Mouse (Mus musculus): ENCODE data around the gene Kcnc3. TPM values are rescaled to one million over a fixed set of nuclear protein-coding genes. Genes with fewer than 3 reads are reported as not detected.

Kcnc3 gene
- polyA plus RNA-seq, 1 experiment from 2014 or later, result 3.8 TPM

DNA sequence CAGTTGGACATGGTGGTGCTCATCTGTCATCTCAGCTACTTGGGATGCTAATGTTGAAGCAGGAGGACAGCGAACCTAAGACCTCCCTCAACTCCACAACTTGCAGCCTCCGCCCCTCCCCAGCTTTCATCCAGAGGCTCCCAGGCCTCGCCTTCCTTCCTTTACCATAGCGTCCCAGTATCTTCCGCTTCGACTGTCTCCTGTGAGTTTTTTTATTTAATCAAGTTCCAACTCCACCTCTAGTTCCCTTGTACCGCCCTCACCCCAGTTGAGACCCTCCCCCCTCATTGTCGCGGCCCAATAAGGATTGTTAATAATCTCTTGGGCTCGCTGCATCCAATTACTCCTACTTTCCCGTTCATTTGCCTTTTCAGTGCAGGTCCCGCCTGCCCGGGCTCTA is 518 bp upstream of the Kcnc3 start:
- DNase-seq (ENCODE audit: low spot score), result no peak
- no peaks in the 10 kb centered on the region for H3K9me3 ChIP-seq (ENCODE audit: low read length)
- 0 out of 2 replicates have a peak, but pooled peaks cover 13% of the 10 kb centered on the region for H3K4me1 ChIP-seq (ENCODE audit: insufficient read depth, low read depth, low read length)
- no peak for TF ChIP-seq CTCF (IDR thresholded peaks at IDR 0.05)
- H3K27ac ChIP-seq (ENCODE audit: low read length), result no peak overlapping the region
- no peak overlapping the region for H3K9ac ChIP-seq (replicated peaks; ENCODE audit: low read depth)
- no peaks in the 10 kb centered on the region for H3K36me3 ChIP-seq (ENCODE audit: insufficient read depth, low read length)
- H3K4me3 ChIP-seq (ENCODE audit: low read depth, low read length), result no peak overlapping the region
- peak overlapping the region; percentile 97 for H3K4me2 ChIP-seq (replicated peaks; ENCODE audit: low read depth, low read length)
- 3% methylated on average over 13 of the region's 13 CpGs for WGBS
- H3K27me3 ChIP-seq (replicated peaks; ENCODE audit: insufficient read depth, low read length), result peaks cover 8% of the 10 kb centered on the region; the same call in 1 of the 2 replicates
- no peak for ATAC-seq

DNA sequence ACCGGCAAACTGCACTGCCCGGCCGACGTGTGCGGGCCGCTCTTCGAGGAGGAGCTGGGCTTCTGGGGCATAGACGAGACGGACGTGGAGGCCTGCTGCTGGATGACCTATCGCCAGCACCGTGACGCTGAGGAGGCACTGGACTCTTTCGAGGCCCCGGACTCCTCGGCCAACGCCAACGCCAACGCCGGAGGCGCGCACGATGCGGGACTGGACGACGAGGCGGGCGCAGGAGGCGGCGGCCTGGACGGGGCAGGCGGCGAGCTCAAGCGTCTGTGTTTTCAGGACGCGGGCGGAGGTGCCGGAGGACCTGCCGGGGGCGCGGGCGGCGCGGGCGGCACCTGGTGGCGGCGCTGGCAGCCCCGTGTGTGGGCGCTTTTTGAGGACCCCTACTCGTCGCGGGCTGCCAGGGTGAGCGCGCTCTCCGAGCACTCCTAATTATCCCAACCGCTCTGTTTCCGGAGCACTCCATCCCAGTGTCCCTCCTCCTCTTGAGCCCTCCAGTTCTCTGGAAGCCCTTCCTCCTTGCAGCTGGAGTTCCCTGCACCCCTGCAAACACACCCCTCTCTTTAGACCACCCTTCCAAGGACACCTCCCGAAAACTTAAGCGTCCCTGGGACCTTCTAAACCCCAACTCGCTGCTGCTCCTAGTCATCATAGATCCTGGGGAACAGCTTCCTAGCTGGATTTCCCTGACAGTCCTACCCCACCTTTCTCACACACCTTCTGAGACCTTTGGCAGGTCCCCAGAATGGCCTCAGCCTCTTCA is 1.1 kb downstream of the Kcnc3 start:
- ATAC-seq, result no peak
- Histone ChIP-seq H3K4me3 (ENCODE audit: low read depth, low read length) (peak overlapping the region; percentile 54), H3K27ac (ENCODE audit: low read length) (0 out of 2 replicates have a peak overlapping the region, but pooled peaks have one; percentile 26), H3K9me3 (ENCODE audit: low read length) (no peaks in the 10 kb centered on the region), H3K4me1 (ENCODE audit: insufficient read depth, low read depth, low read length) (0 out of 2 replicates have a peak, but pooled peaks cover 11% of the 10 kb centered on the region), H3K9ac (replicated peaks; ENCODE audit: low read depth) (peak overlapping the region; percentile 26; the same call in 1 of the 2 replicates), H3K4me2 (replicated peaks; ENCODE audit: low read depth, low read length) (peak overlapping the region; percentile 97), H3K36me3 (ENCODE audit: insufficient read depth, low read length) (no peaks in the 10 kb centered on the region), H3K27me3 (replicated peaks; ENCODE audit: insufficient read depth, low read length) (peaks cover 8% of the 10 kb centered on the region; the same call in 1 of the 2 replicates)
- TF ChIP-seq EP300 (IDR thresholded peaks at IDR 0.05) (no peak), CTCF (IDR thresholded peaks at IDR 0.05) (no peak)
- under 1% methylated on average over 32 of the region's 60 CpGs for WGBS
- DNase-seq (ENCODE audit: low spot score), result no peak

DNA sequence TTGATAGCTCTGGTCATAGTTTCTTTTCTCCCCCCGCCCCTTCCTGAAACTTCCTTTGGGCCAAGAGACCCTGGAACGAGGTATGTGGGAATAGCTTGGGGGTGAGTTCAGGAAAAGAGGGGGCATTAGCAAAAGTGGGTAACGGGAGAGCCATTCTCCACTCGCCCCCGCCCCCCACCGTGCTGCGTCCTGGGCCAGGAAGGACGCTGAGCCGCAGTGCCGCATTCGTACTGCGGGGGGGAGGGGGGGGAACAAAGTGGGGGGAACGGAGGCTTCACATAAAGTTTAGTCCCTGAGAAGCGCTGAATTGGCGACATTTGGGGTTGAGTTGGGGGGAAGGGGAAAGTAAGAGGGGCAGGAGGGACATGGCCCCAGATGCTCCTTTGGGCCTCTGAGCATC is 2.6 kb downstream of the Kcnc3 start:
- no peak for ATAC-seq
- H3K27me3 ChIP-seq (replicated peaks; ENCODE audit: insufficient read depth, low read length), result peaks cover 8% of the 10 kb centered on the region; the same call in 1 of the 2 replicates
- no peaks in the 10 kb centered on the region for H3K36me3 ChIP-seq (ENCODE audit: insufficient read depth, low read length)
- no peak overlapping the region for H3K27ac ChIP-seq (ENCODE audit: low read length)
- H3K9ac ChIP-seq (replicated peaks; ENCODE audit: low read depth), result no peak overlapping the region
- peak overlapping the region; percentile 97 for H3K4me2 ChIP-seq (replicated peaks; ENCODE audit: low read depth, low read length)
- 3% methylated on average over 14 of the region's 15 CpGs for WGBS
- H3K9me3 ChIP-seq (ENCODE audit: low read length), result no peaks in the 10 kb centered on the region
- DNase-seq (ENCODE audit: low spot score), result no peak
- TF ChIP-seq CTCF (IDR thresholded peaks at IDR 0.05), result no peak
- no peak for TF ChIP-seq EP300 (IDR thresholded peaks at IDR 0.05)
- H3K4me3 ChIP-seq (ENCODE audit: low read depth, low read length), result no peak overlapping the region
- H3K4me1 ChIP-seq (ENCODE audit: insufficient read depth, low read depth, low read length), result 0 out of 2 replicates have a peak, but pooled peaks cover 9% of the 10 kb centered on the region

DNA sequence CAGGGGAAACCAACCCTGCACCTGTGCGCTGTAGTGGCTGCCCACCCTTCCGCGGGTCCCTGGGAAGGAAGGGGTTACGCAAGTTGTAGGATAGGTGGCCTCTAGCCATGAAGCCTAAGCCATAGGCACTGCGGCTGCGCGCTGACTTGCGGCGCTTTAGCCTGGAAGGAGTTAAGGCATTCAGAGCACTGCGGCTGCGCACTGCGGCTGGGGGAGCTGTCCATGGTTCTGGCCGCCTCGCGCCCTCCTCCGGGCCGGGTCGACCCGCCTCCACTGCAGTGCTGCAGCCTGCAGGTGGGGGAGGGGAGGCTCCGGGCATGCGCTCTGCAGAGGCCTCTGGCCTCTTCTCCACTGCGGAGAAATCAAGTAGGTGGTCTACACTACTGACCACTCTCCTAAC is 3.3 kb downstream of the Kcnc3 start:
- peak overlapping the region; percentile 97 for H3K4me2 ChIP-seq (replicated peaks; ENCODE audit: low read depth, low read length)
- H3K27ac ChIP-seq (ENCODE audit: low read length), result no peak overlapping the region
- peak; percentile 24 for ATAC-seq
- no peaks in the 10 kb centered on the region for H3K9me3 ChIP-seq (ENCODE audit: low read length)
- H3K9ac ChIP-seq (replicated peaks; ENCODE audit: low read depth), result no peak overlapping the region
- 0 out of 2 replicates have a peak, but pooled peaks cover 3% of the 10 kb centered on the region for H3K4me1 ChIP-seq (ENCODE audit: insufficient read depth, low read depth, low read length)
- peaks cover 8% of the 10 kb centered on the region; the same call in 1 of the 2 replicates for H3K27me3 ChIP-seq (replicated peaks; ENCODE audit: insufficient read depth, low read length)
- no peaks in the 10 kb centered on the region for H3K36me3 ChIP-seq (ENCODE audit: insufficient read depth, low read length)
- peak; percentile 87 for DNase-seq (ENCODE audit: low spot score)
- WGBS, result 3% methylated on average over 22 of the region's 22 CpGs
- TF ChIP-seq CTCF (IDR thresholded peaks at IDR 0.05), result peak; percentile 40
- no peak for TF ChIP-seq EP300 (IDR thresholded peaks at IDR 0.05)
- no peak overlapping the region for H3K4me3 ChIP-seq (ENCODE audit: low read depth, low read length)

DNA sequence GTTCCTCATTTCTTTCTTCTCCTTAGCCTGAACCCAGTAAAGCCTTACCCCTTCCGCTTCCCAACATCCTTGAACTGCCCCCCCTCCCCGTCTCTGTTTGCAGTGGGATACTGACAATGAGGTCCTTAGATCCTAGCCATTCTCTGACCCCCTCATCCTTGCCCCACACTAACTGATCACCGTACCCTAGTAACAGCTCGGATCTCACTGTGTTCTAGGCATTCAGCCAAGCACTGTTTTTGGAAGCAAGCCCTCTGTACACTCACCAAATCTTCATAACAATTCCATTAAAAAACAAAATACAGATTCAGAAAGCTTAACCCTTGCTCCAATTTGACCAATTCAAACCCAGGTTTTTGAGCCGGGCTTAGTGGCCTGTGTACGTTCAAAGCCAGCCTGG is 3.8 kb downstream of the Kcnc3 start:
- no peak for ATAC-seq
- Histone ChIP-seq H3K36me3 (ENCODE audit: insufficient read depth, low read length) (no peaks in the 10 kb centered on the region), H3K27me3 (replicated peaks; ENCODE audit: insufficient read depth, low read length) (peaks cover 8% of the 10 kb centered on the region; the same call in 1 of the 2 replicates), H3K4me3 (ENCODE audit: low read depth, low read length) (no peak overlapping the region), H3K4me1 (ENCODE audit: insufficient read depth, low read depth, low read length) (0 out of 2 replicates have a peak, but pooled peaks cover 3% of the 10 kb centered on the region), H3K27ac (ENCODE audit: low read length) (no peak overlapping the region), H3K4me2 (replicated peaks; ENCODE audit: low read depth, low read length) (no peak overlapping the region), H3K9me3 (ENCODE audit: low read length) (no peaks in the 10 kb centered on the region), H3K9ac (replicated peaks; ENCODE audit: low read depth) (no peak overlapping the region)
- no peak for DNase-seq (ENCODE audit: low spot score)
- 49% methylated on average over 6 of the region's 6 CpGs for WGBS
- TF ChIP-seq CTCF (IDR thresholded peaks at IDR 0.05) (no peak), EP300 (IDR thresholded peaks at IDR 0.05) (no peak)

DNA sequence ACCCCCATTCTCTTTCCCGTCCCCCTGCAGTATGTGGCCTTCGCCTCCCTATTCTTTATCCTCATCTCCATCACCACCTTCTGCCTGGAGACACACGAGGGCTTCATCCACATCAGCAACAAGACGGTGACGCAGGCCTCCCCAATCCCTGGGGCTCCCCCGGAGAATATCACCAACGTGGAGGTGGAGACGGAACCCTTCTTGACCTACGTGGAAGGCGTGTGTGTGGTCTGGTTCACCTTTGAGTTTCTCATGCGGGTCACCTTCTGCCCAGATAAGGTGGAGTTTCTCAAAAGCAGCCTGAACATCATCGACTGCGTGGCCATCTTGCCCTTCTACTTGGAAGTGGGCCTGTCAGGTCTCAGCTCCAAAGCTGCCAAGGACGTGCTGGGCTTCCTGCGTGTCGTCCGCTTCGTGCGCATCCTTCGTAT is 4.7 kb downstream of the Kcnc3 start:
- ATAC-seq (no peak), DNase-seq (ENCODE audit: low spot score) (no peak)
- no peak overlapping the region for H3K9ac ChIP-seq (replicated peaks; ENCODE audit: low read depth)
- no peak for TF ChIP-seq EP300 (IDR thresholded peaks at IDR 0.05)
- TF ChIP-seq CTCF (IDR thresholded peaks at IDR 0.05), result no peak
- 0 out of 2 replicates have a peak, but pooled peaks cover 3% of the 10 kb centered on the region for H3K4me1 ChIP-seq (ENCODE audit: insufficient read depth, low read depth, low read length)
- no peak overlapping the region for H3K4me2 ChIP-seq (replicated peaks; ENCODE audit: low read depth, low read length)
- no peaks in the 10 kb centered on the region for H3K9me3 ChIP-seq (ENCODE audit: low read length)
- no peak overlapping the region for H3K27ac ChIP-seq (ENCODE audit: low read length)
- H3K27me3 ChIP-seq (replicated peaks; ENCODE audit: insufficient read depth, low read length), result peaks cover 8% of the 10 kb centered on the region; the same call in 1 of the 2 replicates
- H3K36me3 ChIP-seq (ENCODE audit: insufficient read depth, low read length), result no peaks in the 10 kb centered on the region
- H3K4me3 ChIP-seq (ENCODE audit: low read depth, low read length), result no peak overlapping the region
- 94% methylated on average over 20 of the region's 20 CpGs for WGBS

Measured in lung, postnatal 0 days (tissue).